Mouse (Mus musculus) midbrain, postnatal 0 days (tissue): Measurements from ENCODE around the gene Slc4a1ap. TPM values are rescaled to one million over a fixed set of nuclear protein-coding genes. Genes with fewer than 3 reads are reported as not detected.
A peak's percentile ranks its signal among the peaks of the same experiment; 100 is the strongest.

Experiments used
- ATAC-seq: fragments of 200-750 bp; cut with Nextera tagmentation; 2 replicates; pipeline ENCODE4 v1.8.0; 2017; ENCODE audit warnings: moderate number of reproducible peaks, mild to moderate bottlenecking, moderate TSS enrichment, moderate library complexity; ENCODE audit not compliant: low FRiP score
- DNase-seq: peaks from one replicate; pipeline ENCODE4 v3.0.0-alpha.2; 2015; ENCODE audit warnings: low spot score
- H3K27ac ChIP-seq: fragments of 300-500 bp; sonication (generic); 2 replicates; pipeline ENCODE4 v1.5.1; 2014; ENCODE audit warnings: low read depth, mild to moderate bottlenecking, low read length, mixed read lengths
- H3K27me3 ChIP-seq: fragments of 300-500 bp; sonication (generic); 2 replicates; pipeline ENCODE4 v1.6.1; 2014; ENCODE audit warnings: low read length, control low read depth, mixed read lengths; ENCODE audit not compliant: insufficient read depth
- H3K36me3 ChIP-seq: fragments of 300-500 bp; sonication (generic); 2 replicates; pipeline ENCODE4 v1.6.1; 2014; ENCODE audit warnings: low read length, control low read depth, mixed read lengths; ENCODE audit not compliant: insufficient read depth
- H3K4me1 ChIP-seq: fragments of 300-500 bp; sonication (generic); 2 replicates; pipeline ENCODE4 v1.6.1; 2014; ENCODE audit warnings: mild to moderate bottlenecking, control low read depth, antibody characterized with exemption, low read length, mixed read lengths; ENCODE audit not compliant: insufficient read depth
- H3K4me2 ChIP-seq: fragments of 300-500 bp; sonication (generic); 2 replicates; pipeline ENCODE4 v1.6.1; 2014; ENCODE audit warnings: low read depth, mild to moderate bottlenecking, low read length, mixed read lengths; ENCODE audit not compliant: poor library complexity, severe bottlenecking
- H3K4me3 ChIP-seq: fragments of 300-500 bp; sonication (generic); 2 replicates; pipeline ENCODE4 v1.5.1; 2014; ENCODE audit warnings: low read depth, mild to moderate bottlenecking, low read length, moderate library complexity
- H3K9ac ChIP-seq: fragments of 300-500 bp; sonication (generic); replicated peaks from 2 replicates; pipeline ENCODE4 v1.6.1; 2014; ENCODE audit warnings: mild to moderate bottlenecking, low read length, moderate library complexity, mixed read lengths; ENCODE audit not compliant: poor library complexity, severe bottlenecking
- H3K9me3 ChIP-seq: fragments of 300-500 bp; sonication (generic); 2 replicates; pipeline ENCODE4 v1.6.1; 2016; ENCODE audit warnings: low read length, control low read depth
- CTCF ChIP-seq: IDR thresholded peaks from 2 replicates; pipeline ENCODE4 v1.5.1; 2016; ENCODE audit warnings: antibody characterized with exemption, mild to moderate bottlenecking
- WGBS: fragments of 180-500 bp; shearing (Covaris S2); extraction: QIAGEN DNeasy Blood & Tissue Kit; methylation state at CpG from one replicate; pipeline ENCODE4 v1.1.7; 2014; 5-methylcytosine and 5-hydroxymethylcytosine counted together
- polyA plus RNA-seq: library from polyadenylated mRNA; unstranded; fragments of >200 nt; fragmentation: Nextera tagmentation; extraction: Ambion mirVana; gene quantifications from 2 replicates; pipeline ENCODE4 v1.2.1, GENCODE M21; 2015
- total RNA-seq: library from RNA; depleted of rRNA; stranded (reverse); fragments of >200 nt; gene quantifications from 2 replicates; pipeline ENCODE4 v1.2.3, GENCODE M21; 2014

Gene Slc4a1ap
- total and polyA plus RNA-seq, 2 experiments from 2014 or later: 30.1 to 39.6 TPM

DNA sequence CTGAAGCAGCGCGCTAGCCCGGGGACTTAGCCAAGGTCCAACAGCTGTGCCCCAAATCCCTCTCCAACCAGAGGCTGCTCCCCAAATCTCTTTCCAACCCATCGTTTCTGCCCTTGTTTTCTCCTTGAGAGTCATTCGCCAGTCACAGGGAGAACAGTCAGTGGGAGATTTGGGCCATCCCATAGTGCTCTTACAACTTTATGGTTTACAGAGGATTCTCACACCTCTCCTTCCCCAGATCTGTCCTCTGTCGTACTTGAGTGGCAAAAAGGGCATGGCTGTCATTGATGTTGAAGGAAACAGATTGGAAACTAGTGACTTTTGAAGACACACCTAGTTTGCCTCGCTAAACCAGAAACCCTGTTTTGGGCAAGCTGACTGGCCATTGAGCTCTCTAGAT, 37.1 kb downstream of the Slc4a1ap start:
- TF ChIP-seq CTCF: no peak
- no peaks in the 10 kb centered on the region for H3K27me3 ChIP-seq
- no peak overlapping the region for H3K4me2 ChIP-seq
- WGBS: 43% methylated on average over 7 of the region's 7 CpGs
- H3K36me3 ChIP-seq: peaks cover 11% of the 10 kb centered on the region; the same call in 1 of the 2 replicates
- ATAC-seq (no peak), DNase-seq (no peak)
- H3K4me3 ChIP-seq: no peak overlapping the region
- H3K9me3 ChIP-seq: no peaks in the 10 kb centered on the region
- no peak overlapping the region for H3K9ac ChIP-seq
- no peak overlapping the region for H3K27ac ChIP-seq
- no peaks in the 10 kb centered on the region for H3K4me1 ChIP-seq

GRCm38 (mm10) chr5:31564976-31565375, 38.2 kb downstream of the Slc4a1ap start:
- 92% methylated on average over 4 of the region's 4 CpGs for WGBS
- H3K9ac ChIP-seq: no peak overlapping the region
- H3K27me3 ChIP-seq: no peaks in the 10 kb centered on the region
- peaks cover 5% of the 10 kb centered on the region; the same call in 1 of the 2 replicates for H3K36me3 ChIP-seq
- DNase-seq: no peak
- H3K4me2 ChIP-seq: no peak overlapping the region
- H3K27ac ChIP-seq: no peak overlapping the region
- no peak overlapping the region for H3K4me3 ChIP-seq
- no peaks in the 10 kb centered on the region for H3K9me3 ChIP-seq
- no peak for ATAC-seq
- TF ChIP-seq CTCF: no peak
- H3K4me1 ChIP-seq: no peaks in the 10 kb centered on the region

DNA sequence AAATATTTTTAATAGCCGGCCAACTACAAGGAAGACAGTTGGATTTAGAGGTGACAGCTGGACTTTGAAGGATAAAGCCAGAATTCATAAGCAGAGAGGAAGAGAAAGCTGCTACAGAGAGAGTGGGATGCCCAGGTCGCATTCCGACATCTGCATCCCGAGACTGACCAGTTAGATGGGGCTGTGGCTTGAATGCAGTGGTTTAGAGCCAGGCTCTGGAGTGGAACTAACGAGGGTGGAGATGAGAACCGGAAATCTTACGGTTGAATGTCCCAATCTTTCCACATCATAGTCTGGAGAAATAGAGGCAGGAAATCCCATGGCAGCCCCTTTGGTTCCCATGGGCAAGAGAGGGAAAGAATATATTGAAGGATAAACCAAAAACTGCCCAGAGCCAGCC, 39.2 kb downstream of the Slc4a1ap start:
- Histone ChIP-seq H3K27ac (no peak overlapping the region), H3K4me3 (no peak overlapping the region), H3K36me3 (no peaks in the 10 kb centered on the region), H3K4me2 (no peak overlapping the region), H3K9ac (no peak overlapping the region), H3K27me3 (no peaks in the 10 kb centered on the region), H3K4me1 (peaks cover 4% of the 10 kb centered on the region; the same call in 1 of the 2 replicates), H3K9me3 (no peaks in the 10 kb centered on the region)
- 81% methylated on average over 7 of the region's 7 CpGs for WGBS
- DNase-seq (no peak), ATAC-seq (no peak)
- TF ChIP-seq CTCF: no peak

DNA sequence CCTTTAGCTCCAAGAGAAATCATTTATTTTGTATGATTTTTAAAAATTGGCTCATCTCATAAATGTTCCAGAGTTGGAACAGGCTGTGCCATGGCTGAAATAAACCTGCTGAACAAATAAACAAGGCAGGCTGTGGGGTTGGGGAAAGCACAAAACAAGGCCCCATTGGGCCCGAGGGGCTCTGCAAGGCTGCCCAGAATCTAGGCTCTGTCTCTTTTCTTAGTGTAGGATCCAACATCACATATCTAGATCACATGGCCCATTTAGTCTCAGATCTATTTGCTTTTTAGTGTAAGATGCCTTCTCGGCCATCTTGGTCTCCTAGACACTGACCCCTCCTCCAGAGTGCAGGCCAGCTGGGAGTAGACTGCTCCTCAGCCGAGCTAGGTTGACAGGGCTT, 39.7 kb downstream of the Slc4a1ap start:
- H3K4me2 ChIP-seq: no peak overlapping the region
- no peaks in the 10 kb centered on the region for H3K27me3 ChIP-seq
- H3K4me1 ChIP-seq: peaks cover 9% of the 10 kb centered on the region
- H3K4me3 ChIP-seq: no peak overlapping the region
- H3K27ac ChIP-seq: no peak overlapping the region
- H3K9me3 ChIP-seq: no peaks in the 10 kb centered on the region
- DNase-seq: peak; percentile 3
- ATAC-seq: no peak
- no peaks in the 10 kb centered on the region for H3K36me3 ChIP-seq
- WGBS: 46% methylated on average over 3 of the region's 3 CpGs
- no peak overlapping the region for H3K9ac ChIP-seq
- no peak for TF ChIP-seq CTCF

GRCm38 (mm10) chr5:31567951-31568657, 41.3 kb downstream of the Slc4a1ap start:
- DNase-seq: no peak
- Histone ChIP-seq H3K4me3 (no peak overlapping the region), H3K9me3 (no peaks in the 10 kb centered on the region), H3K4me1 (peaks cover 9% of the 10 kb centered on the region), H3K27me3 (no peaks in the 10 kb centered on the region), H3K27ac (no peak overlapping the region), H3K36me3 (no peaks in the 10 kb centered on the region), H3K9ac (no peak overlapping the region), H3K4me2 (no peak overlapping the region)
- WGBS: 79% methylated on average over 5 of the region's 5 CpGs
- no peak for TF ChIP-seq CTCF
- ATAC-seq: no peak

DNA sequence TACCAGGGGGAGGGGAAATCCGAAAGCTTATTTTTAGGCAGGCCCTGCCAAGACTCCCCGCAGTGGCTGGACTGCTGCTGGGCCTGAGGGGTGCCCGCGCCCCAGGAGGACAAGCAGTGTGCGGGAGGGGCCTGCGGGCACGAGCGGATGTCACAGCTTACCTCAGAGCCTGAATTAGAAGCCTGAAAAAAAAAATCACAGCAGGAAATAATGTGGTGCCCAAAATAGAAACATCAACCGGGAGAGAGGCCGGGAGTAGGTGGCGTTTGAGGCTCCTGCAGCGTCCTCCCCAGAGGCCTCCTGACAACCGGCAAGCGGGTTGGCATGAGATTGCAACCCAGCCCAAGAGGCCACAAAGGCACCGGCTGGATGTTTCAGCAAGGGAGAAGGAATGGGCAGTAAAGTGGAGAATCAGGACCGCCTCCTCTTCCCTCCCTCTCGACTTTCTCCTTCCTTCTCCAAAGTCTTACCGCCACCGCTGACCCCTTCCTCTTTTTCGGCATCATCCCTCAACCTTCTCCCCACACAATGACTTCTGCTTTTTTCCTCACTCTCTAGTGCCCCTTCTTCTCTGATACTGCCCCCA, 44.3 kb downstream of the Slc4a1ap start:
- H3K4me3 ChIP-seq: peak overlapping the region; percentile 12
- peaks cover 9% of the 10 kb centered on the region for H3K4me1 ChIP-seq
- DNase-seq: peak; percentile 12
- no peaks in the 10 kb centered on the region for H3K9me3 ChIP-seq
- H3K27ac ChIP-seq: peak overlapping the region; percentile 32; the same call in 1 of the 2 replicates
- TF ChIP-seq CTCF: no peak
- no peaks in the 10 kb centered on the region for H3K27me3 ChIP-seq
- H3K36me3 ChIP-seq: no peaks in the 10 kb centered on the region
- peak overlapping the region; percentile 39 for H3K9ac ChIP-seq
- 6% methylated on average over 20 of the region's 20 CpGs for WGBS
- H3K4me2 ChIP-seq: peak overlapping the region; percentile 45
- ATAC-seq: no peak
